Comparison of ENCODE assay signal across 12 mouse cellular contexts in the genomic region with DNA sequence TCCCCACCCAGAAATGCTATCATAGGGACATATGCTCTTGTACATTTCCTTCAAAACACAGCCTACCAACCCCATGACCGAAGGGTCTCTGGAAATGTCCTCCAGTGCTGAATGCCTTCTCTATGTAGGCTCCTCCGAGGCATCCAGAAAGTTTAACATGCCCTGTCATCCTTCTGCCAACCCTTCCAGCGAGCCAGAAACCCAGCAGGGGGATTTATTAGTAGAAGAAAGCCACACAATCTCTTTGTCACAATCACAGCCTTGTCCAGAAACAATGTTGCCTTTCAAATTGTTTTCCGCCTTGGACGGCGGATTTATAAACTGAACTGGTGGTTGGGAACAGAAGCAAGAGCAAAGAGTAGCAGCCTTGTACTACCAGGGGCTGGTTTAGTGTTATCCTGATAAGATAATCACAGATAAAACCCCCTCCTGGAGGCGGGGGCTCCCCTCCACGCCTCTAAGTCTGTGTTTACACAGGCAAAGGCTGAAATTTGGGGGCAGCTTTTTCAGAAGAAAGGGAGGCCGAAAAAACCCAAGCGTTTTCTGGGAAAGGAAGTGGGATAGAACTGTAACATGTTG.
DNase-seq lines count a peak whose midpoint lies in the region; ATAC-seq and TF ChIP-seq lines count a peak whose summit lies in the region.
"Had no signal": no experiment of that assay in that cellular context is flagged by ENCODE, and none has a peak within 500 bp of the region (broad histone marks: within the 10 kb centered on the region; RNA-seq: fewer than 3 reads in every experiment).

No protein-coding gene starts in this region.

- H3K9me3 ChIP-seq in embryonic facial prominence, embryonic 14.5 days (ENCODE audit: control insufficient read depth, low read length): no peaks in the 10 kb centered on the region
- H3K9me3 ChIP-seq in limb, embryonic 11.5 days (ENCODE audit: control insufficient read depth, low read length): no peaks in the 10 kb centered on the region

- H3K27ac ChIP-seq in embryonic facial prominence, embryonic 14.5 days (replicated peaks; ENCODE audit: low read depth, low read length): peak overlapping the region; percentile 66
- H3K27ac ChIP-seq in limb, embryonic 11.5 days (replicated peaks; ENCODE audit: low read depth, low read length): 0 out of 2 replicates have a peak overlapping the region, but pooled peaks have one; percentile 12

- no peaks in the 10 kb centered on the region for H3K36me3 ChIP-seq in embryonic facial prominence, embryonic 14.5 days (ENCODE audit: control insufficient read depth, insufficient read depth, low read length)
- no peaks in the 10 kb centered on the region for H3K36me3 ChIP-seq in limb, embryonic 11.5 days (ENCODE audit: control insufficient read depth, insufficient read depth, low read length)

- no peak for TF ChIP-seq POLR2A in brain, embryonic 14.5 days (IDR thresholded peaks at IDR 0.05; ENCODE audit: borderline replicate concordance, extremely low read depth, insufficient read depth, insufficient read length, poor library complexity, severe bottlenecking)

- no peaks in the 10 kb centered on the region for H3K27me3 ChIP-seq in embryonic facial prominence, embryonic 14.5 days (replicated peaks; ENCODE audit: control insufficient read depth, insufficient read depth, low read length)
- no peaks in the 10 kb centered on the region for H3K27me3 ChIP-seq in limb, embryonic 11.5 days (ENCODE audit: control insufficient read depth, insufficient read depth, low read length)

- DNase-seq in layer of hippocampus, adult 11-12 months (ENCODE audit: low spot score): peak; percentile 42
- DNase-seq in layer of hippocampus, postnatal 14 days (ENCODE audit: low spot score in 2 of 2): no peak
- DNase-seq in brain, embryonic 14.5 days (ENCODE audit: low read depth): peak; percentile 81
- DNase-seq in embryonic facial prominence, embryonic 14.5 days (ENCODE audit: low spot score): peak; percentile 53
- DNase-seq in limb, embryonic 11.5 days (ENCODE audit: low spot score): no peak
- DNase-seq in ovary, adult 18-20 months (ENCODE audit: low spot score): no peak
- DNase-seq in lung, postnatal 25 days (ENCODE audit: low spot score): no peak
- DNase-seq: heart, adult 18-20 months; heart, postnatal 4 days; kidney, postnatal 14 days; lung, adult 2 months; thymus, postnatal 36 days had no signal

- H3K4me3 ChIP-seq in embryonic facial prominence, embryonic 14.5 days (ENCODE audit: low read depth, low read length): no peak overlapping the region
- no peak overlapping the region for H3K4me3 ChIP-seq in limb, embryonic 11.5 days (ENCODE audit: low read depth, low read length)

- peaks cover 36% of the 10 kb centered on the region for H3K4me1 ChIP-seq in embryonic facial prominence, embryonic 14.5 days (ENCODE audit: control insufficient read depth, insufficient read depth, low read length)
- peaks cover 7% of the 10 kb centered on the region; the same call in 1 of the 2 replicates for H3K4me1 ChIP-seq in limb, embryonic 11.5 days (ENCODE audit: control insufficient read depth, insufficient read depth, low read length)

- peak overlapping the region; percentile 17; the same call in 1 of the 2 replicates for H3K4me2 ChIP-seq in embryonic facial prominence, embryonic 14.5 days (ENCODE audit: low read depth, low read length)
- no peak overlapping the region for H3K4me2 ChIP-seq in limb, embryonic 11.5 days (ENCODE audit: low read depth, severe bottlenecking)

- WGBS in embryonic facial prominence, embryonic 14.5 days: 48% methylated on average over 10 of the region's 10 CpGs
- 73% methylated on average over 10 of the region's 10 CpGs for WGBS in limb, embryonic 11.5 days

- no peak overlapping the region for H3K9ac ChIP-seq in embryonic facial prominence, embryonic 14.5 days (ENCODE audit: low read depth, low read length)
- no peak overlapping the region; the same call in 1 of the 2 replicates for H3K9ac ChIP-seq in limb, embryonic 11.5 days (ENCODE audit: low read length)

- ATAC-seq in embryonic facial prominence, embryonic 14.5 days (ENCODE audit: low read depth): no peak
- ATAC-seq in limb, embryonic 11.5 days (ENCODE audit: insufficient number of reproducible peaks, low FRiP score, low TSS enrichment, low read depth): no peak

- no peak for TF ChIP-seq CTCF in brain, embryonic 14.5 days (IDR thresholded peaks at IDR 0.05; ENCODE audit: borderline replicate concordance, extremely low read depth, insufficient read depth, insufficient read length)

Comparison
In these comparisons a context has a peak if more than half of its experiments do, and no peak if none do; other contexts are left out.
1. DNase-seq: peak in layer of hippocampus, adult 11-12 months (single experiment), brain, embryonic 14.5 days (single experiment) and embryonic facial prominence, embryonic 14.5 days (single experiment); none in layer of hippocampus, postnatal 14 days (0 of 2), limb, embryonic 11.5 days (single experiment), ovary, adult 18-20 months (single experiment) and lung, postnatal 25 days (single experiment).